Mouse (Mus musculus) liver, embryonic 15.5 days (tissue): ENCODE results near the gene Tmem128. TPM values are rescaled to one million over a fixed set of nuclear protein-coding genes. Genes with fewer than 3 reads are reported as not detected.

ENCODE experiments used
- ATAC-seq: fragments of 200-750 bp; cut with Nextera tagmentation; 2 replicates; pipeline ENCODE4 v1.8.0; 2017; ENCODE audit warnings: moderate number of reproducible peaks, mild to moderate bottlenecking, moderate library complexity; ENCODE audit not compliant: insufficient read depth
- H3K27ac ChIP-seq: fragments of 300-500 bp; sonication (generic); replicated peaks from 2 replicates; pipeline ENCODE4 v1.5.1; 2015; ENCODE audit warnings: mild to moderate bottlenecking, inconsistent platforms
- H3K27me3 ChIP-seq: fragments of 300-500 bp; sonication (generic); 2 replicates; pipeline ENCODE4 v1.6.1; 2015; ENCODE audit warnings: mild to moderate bottlenecking, inconsistent platforms
- H3K36me3 ChIP-seq: fragments of 300-500 bp; sonication (generic); replicated peaks from 2 replicates; pipeline ENCODE4 v1.6.1; 2015; ENCODE audit warnings: moderate library complexity, mild to moderate bottlenecking, inconsistent platforms
- H3K4me1 ChIP-seq: fragments of 300-500 bp; sonication (generic); replicated peaks from 2 replicates; pipeline ENCODE4 v1.6.1; 2015; ENCODE audit warnings: inconsistent platforms
- H3K4me2 ChIP-seq: fragments of 300-500 bp; sonication (generic); 2 replicates; pipeline ENCODE4 v1.6.1; 2015; ENCODE audit warnings: moderate library complexity, mild to moderate bottlenecking, inconsistent platforms
- H3K4me3 ChIP-seq: fragments of 300-500 bp; sonication (generic); replicated peaks from 2 replicates; pipeline ENCODE4 v1.5.1; 2015; ENCODE audit warnings: mild to moderate bottlenecking, inconsistent platforms
- H3K9ac ChIP-seq: fragments of 300-500 bp; sonication (generic); 2 replicates; pipeline ENCODE4 v1.6.1; 2015; ENCODE audit warnings: moderate library complexity, mild to moderate bottlenecking, inconsistent platforms
- H3K9me3 ChIP-seq: fragments of 300-500 bp; sonication (generic); replicated peaks from 2 replicates; pipeline ENCODE4 v1.6.1; 2016; ENCODE audit warnings: inconsistent platforms
- WGBS: fragments of 180-500 bp; shearing (Covaris S2); methylation state at CpG from one replicate; pipeline ENCODE4 v1.1.7; 2015; ENCODE audit warnings: mixed read lengths; ENCODE audit not compliant: insufficient replicate concordance; 5-methylcytosine and 5-hydroxymethylcytosine counted together
- polyA plus RNA-seq: library from polyadenylated mRNA; unstranded; fragments of >200 nt; fragmentation: Nextera tagmentation; extraction: Ambion mirVana; gene quantifications from 2 replicates; pipeline ENCODE4 v1.2.1, GENCODE M21; 2015

The Tmem128 gene
- polyA plus RNA-seq, 1 experiment from 2014 or later, result 39.8 TPM

DNA sequence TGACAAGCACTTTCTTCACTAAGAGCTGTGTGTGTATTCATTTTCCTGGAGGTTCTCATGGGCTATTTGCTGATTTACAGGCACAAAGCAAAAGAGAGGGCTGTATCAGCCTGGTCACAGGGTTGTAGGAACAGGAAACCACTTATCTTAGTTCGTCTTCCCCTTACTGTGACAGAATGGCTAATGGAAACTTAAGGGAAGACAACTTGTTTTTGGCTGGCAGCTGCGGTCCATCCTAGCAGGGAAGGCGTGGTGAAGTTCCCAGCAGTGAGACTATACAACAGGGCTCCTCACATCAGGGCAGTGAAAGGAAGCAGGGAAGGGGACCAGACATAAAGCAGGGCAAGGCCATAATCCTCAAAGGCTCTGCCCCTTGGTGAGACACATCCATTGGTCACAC lies 4.3 kb upstream of the Tmem128 start:
- 6% methylated on average over 3 of the region's 3 CpGs for WGBS
- 0 out of 2 replicates have a peak, but pooled peaks cover 7% of the 10 kb centered on the region for H3K4me1 ChIP-seq
- H3K27me3 ChIP-seq, result no peaks in the 10 kb centered on the region
- ATAC-seq, result 0 out of 2 replicates have a peak, but pooled peaks have one; percentile 28
- no peaks in the 10 kb centered on the region for H3K36me3 ChIP-seq
- H3K4me3 ChIP-seq, result no peak overlapping the region
- H3K27ac ChIP-seq, result no peak overlapping the region
- H3K4me2 ChIP-seq, result no peak overlapping the region
- H3K9ac ChIP-seq, result no peak overlapping the region
- H3K9me3 ChIP-seq, result no peaks in the 10 kb centered on the region

DNA sequence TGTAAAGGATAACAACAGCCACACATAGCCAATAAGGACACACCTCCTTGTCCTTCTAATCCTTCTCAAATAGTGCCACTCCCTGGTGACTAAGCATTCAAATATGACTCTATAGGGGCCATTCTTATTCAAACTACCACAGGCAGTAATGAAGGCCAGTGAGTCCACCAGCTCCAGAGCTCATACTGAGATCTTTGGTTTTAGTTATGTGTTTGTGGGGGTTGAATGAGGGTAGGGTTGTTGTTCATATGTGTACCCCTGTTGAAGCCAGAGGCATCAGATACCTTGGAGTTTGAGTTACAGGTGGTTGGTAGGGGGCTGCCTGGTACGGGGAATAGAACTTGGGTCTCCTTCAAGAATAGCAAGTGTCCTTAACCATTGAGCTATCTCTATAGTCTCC lies 3.4 kb upstream of the Tmem128 start:
- no peak overlapping the region for H3K4me3 ChIP-seq
- H3K27ac ChIP-seq, result no peak overlapping the region
- no peaks in the 10 kb centered on the region for H3K36me3 ChIP-seq
- no peak for ATAC-seq
- H3K9me3 ChIP-seq, result no peaks in the 10 kb centered on the region
- H3K4me2 ChIP-seq, result no peak overlapping the region
- no peak overlapping the region for H3K9ac ChIP-seq
- no peaks in the 10 kb centered on the region for H3K27me3 ChIP-seq
- peaks cover 12% of the 10 kb centered on the region for H3K4me1 ChIP-seq
- 55% methylated on average over 1 of the region's 1 CpGs for WGBS

DNA sequence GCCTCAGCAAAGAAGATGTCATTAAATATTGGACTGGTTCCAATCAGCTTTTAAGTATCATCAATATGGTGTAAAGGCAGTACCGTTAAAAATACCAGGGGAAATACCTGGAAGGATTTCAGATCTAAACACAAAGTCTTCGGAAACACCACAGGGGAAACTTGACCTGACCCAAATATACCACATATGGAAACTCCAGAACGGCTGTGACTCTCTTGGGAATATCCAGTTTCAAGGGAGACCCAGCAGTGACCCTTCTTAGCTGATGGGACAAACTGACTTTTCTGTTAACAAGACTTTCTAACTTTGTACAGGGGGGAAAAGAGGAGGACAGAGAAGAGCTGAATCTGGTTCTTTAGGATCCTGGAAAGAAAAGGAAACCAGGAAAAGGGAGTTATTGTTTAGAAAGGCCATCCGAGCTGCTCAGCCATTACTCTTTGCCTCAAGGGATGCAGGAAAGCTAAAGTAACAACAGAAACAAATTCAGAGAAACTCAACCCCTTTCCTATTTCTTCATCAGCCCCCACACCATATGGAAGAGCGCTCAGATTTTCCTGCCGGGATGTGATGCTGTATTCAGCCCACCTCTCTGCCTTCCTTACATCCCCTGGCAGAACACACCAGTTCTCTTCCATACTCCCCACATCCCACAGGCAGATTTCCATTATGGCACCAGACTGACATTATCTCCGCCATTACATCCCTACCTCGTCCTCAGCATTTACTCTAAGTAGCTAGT lies 1.8 kb upstream of the Tmem128 start:
- no peak for ATAC-seq
- Histone ChIP-seq H3K36me3 (peaks cover 10% of the 10 kb centered on the region), H3K9me3 (no peaks in the 10 kb centered on the region), H3K4me3 (no peak overlapping the region), H3K27me3 (no peaks in the 10 kb centered on the region), H3K9ac (no peak overlapping the region), H3K4me2 (no peak overlapping the region), H3K4me1 (peaks cover 12% of the 10 kb centered on the region), H3K27ac (no peak overlapping the region)
- 78% methylated on average over 8 of the region's 8 CpGs for WGBS

DNA sequence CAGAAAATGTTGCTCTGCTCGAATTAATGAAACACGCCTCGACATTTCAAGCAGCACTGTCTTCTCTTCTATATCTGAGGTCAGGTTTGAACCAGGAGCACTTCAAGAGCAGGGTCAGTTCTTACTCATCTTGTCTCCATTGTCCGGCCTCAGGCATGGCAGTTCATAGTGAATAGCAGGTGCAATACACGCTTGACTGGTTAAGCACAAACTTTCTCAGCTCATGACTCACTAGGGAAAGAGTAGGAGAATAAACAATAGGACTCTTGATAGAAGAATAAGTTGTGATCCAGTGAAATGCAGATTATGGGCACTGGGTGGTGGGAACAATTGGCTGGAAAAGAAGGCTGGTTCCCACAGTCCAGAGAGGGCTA lies 1.2 kb upstream of the Tmem128 start:
- Histone ChIP-seq H3K27me3 (no peaks in the 10 kb centered on the region), H3K9me3 (no peaks in the 10 kb centered on the region), H3K36me3 (peaks cover 16% of the 10 kb centered on the region), H3K9ac (no peak overlapping the region), H3K4me1 (peaks cover 12% of the 10 kb centered on the region), H3K27ac (no peak overlapping the region), H3K4me2 (no peak overlapping the region), H3K4me3 (no peak overlapping the region)
- WGBS, result 79% methylated on average over 5 of the region's 5 CpGs
- ATAC-seq, result no peak

DNA sequence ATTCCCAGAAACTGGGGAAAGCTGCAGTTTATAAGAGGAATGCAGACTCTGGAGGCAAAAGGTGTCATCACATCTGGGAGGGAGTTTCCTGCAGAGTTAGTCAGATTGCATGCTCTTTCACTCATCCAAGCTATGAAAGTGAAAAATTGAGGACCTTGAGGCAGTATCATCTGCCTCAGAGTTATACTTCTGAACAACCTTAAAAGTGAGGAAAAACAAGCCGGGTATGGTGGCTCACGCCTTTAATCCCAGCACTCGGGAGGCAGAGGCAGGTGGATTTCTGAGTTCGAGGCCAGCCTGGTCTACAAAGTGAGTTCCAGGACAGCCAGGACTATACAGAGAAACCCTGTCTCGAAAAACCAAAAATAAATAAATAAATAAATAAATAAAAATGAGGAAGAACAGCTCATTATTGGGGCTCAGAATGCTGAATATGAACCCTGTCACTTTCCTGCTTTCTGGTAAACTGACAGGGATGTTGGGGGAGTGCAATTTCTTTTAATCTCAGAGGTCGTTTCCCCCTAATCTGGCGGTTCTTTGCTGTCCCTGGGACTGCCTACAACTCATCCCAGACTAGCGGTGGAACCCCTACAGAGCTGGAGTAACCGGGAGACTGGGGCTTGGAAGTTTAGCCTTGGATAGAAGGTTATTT lies 404 bp upstream of the Tmem128 start:
- WGBS, result 32% methylated on average over 9 of the region's 9 CpGs
- no peak for ATAC-seq

DNA sequence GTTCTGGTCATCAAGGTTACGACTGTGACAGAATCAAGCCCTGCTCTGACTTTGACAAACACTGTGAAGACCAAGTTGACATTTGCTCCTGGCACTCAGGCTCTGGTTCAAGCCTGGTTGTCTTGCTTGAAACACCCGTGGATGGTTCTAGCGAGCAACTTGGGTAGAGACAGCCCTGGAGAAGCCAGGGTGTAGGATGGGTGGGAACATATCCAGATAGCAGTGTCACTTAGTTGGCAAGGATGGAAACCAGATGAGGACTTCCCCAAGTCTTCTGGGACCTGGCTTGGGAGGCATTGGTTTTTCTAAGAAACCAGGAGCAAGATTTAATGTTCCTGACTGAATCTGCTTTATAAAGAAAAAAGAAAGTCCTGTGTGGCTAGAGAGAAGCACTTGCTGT lies 11.0 kb downstream of the Tmem128 start:
- Histone ChIP-seq H3K4me2 (no peak overlapping the region), H3K36me3 (peaks cover 45% of the 10 kb centered on the region), H3K4me1 (no peaks in the 10 kb centered on the region), H3K9ac (no peak overlapping the region), H3K27me3 (peaks cover 26% of the 10 kb centered on the region), H3K4me3 (no peak overlapping the region), H3K27ac (no peak overlapping the region), H3K9me3 (no peaks in the 10 kb centered on the region)
- no peak for ATAC-seq
- WGBS, result 67% methylated on average over 3 of the region's 3 CpGs

More for the DNA sequence above, 404 bp upstream of the Tmem128 start:
- Histone ChIP-seq H3K4me2 (peak overlapping the region; percentile 77), H3K36me3 (peaks cover 24% of the 10 kb centered on the region), H3K4me1 (peaks cover 12% of the 10 kb centered on the region), H3K27ac (peak overlapping the region; percentile 77), H3K27me3 (no peaks in the 10 kb centered on the region), H3K9ac (peak overlapping the region; percentile 70), H3K9me3 (no peaks in the 10 kb centered on the region), H3K4me3 (peak overlapping the region; percentile 73)

DNA sequence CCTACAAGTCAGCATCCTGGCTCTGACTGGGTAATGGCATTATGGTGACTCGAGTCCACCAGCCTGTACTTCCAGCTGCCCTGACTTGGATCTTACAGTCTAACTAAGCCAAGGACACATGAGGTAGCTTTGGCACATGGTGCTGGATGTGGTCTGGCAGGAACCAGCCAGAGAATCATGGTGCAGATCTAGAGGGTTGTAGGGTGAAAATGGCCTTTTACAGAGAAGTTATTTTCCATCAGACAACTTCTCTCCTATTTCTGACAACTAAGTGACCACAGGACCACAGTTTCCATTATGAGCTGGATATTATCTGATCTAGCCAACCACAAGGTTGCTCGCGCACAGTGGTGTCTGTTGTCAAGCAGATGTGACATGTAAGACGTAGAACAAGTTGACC lies 13.8 kb downstream of the Tmem128 start:
- WGBS, result 32% methylated on average over 4 of the region's 4 CpGs
- Histone ChIP-seq H3K9me3 (no peaks in the 10 kb centered on the region), H3K4me2 (no peak overlapping the region), H3K4me3 (no peak overlapping the region), H3K36me3 (peaks cover 23% of the 10 kb centered on the region), H3K27ac (no peak overlapping the region), H3K9ac (no peak overlapping the region), H3K27me3 (peaks cover 55% of the 10 kb centered on the region), H3K4me1 (no peaks in the 10 kb centered on the region)
- ATAC-seq, result no peak

DNA sequence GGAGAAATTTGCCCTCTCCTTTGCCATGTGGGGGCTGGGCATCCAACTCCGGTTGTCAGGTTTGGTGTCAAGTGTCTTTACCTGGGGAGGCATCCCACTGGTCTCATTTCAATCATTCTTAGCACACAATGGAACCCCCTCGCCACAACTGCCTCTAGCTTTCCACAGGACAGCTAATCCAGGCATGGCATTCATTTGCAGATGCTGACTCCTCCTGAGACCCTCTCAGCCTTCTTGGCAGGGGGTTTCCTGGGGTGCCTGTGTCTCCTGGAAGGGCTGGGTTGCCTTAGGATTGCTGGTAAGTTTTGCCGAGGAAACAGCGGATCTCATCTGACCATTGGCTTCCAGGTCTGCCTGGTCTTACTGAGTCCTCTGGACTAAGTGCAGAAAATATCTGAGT lies 15.8 kb downstream of the Tmem128 start, which contains the start of gene Otop1:
TSS of gene Otop1 (plus strand) at position 202 of the 400 bp plus-strand sequence.
- no peaks in the 10 kb centered on the region for H3K4me1 ChIP-seq
- no peak within 1 kb of the TSS for H3K4me2 ChIP-seq
- no peak within 1 kb of the TSS for H3K9ac ChIP-seq
- H3K27me3 ChIP-seq, result peaks cover 68% of the 10 kb centered on the region
- H3K4me3 ChIP-seq, result no peak within 1 kb of the TSS
- no peak within 1 kb of the TSS for H3K27ac ChIP-seq
- no peaks in the 10 kb centered on the region for H3K9me3 ChIP-seq
- 13% methylated on average over 4 of the region's 4 CpGs for WGBS
- ATAC-seq, result no peak
- H3K36me3 ChIP-seq, result peaks cover 11% of the 10 kb centered on the region

DNA sequence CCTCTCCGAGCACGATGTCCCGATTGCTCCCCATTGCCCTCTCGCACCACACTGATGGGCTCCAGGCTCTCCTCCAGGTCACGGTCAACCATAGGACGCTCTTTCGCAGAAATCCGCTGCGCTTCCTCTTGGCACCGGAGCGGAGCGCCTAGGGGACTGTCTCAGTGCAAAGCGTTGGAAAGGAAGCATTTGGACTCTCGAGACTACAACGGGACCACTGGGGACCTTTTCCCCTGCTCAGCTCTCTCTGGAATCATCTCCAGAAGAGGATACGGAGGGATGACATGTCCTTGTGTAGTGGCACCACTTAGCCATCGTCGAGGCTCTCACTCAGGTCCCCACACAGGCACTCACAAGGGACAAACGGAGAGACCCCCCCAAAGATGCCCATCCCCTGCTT lies 16.5 kb downstream of the Tmem128 start:
- Histone ChIP-seq H3K27ac (no peak overlapping the region), H3K36me3 (peaks cover 4% of the 10 kb centered on the region), H3K9ac (no peak overlapping the region), H3K9me3 (no peaks in the 10 kb centered on the region), H3K4me2 (no peak overlapping the region), H3K4me3 (no peak overlapping the region), H3K4me1 (no peaks in the 10 kb centered on the region), H3K27me3 (peaks cover 70% of the 10 kb centered on the region)
- 3% methylated on average over 19 of the region's 19 CpGs for WGBS
- no peak for ATAC-seq

DNA sequence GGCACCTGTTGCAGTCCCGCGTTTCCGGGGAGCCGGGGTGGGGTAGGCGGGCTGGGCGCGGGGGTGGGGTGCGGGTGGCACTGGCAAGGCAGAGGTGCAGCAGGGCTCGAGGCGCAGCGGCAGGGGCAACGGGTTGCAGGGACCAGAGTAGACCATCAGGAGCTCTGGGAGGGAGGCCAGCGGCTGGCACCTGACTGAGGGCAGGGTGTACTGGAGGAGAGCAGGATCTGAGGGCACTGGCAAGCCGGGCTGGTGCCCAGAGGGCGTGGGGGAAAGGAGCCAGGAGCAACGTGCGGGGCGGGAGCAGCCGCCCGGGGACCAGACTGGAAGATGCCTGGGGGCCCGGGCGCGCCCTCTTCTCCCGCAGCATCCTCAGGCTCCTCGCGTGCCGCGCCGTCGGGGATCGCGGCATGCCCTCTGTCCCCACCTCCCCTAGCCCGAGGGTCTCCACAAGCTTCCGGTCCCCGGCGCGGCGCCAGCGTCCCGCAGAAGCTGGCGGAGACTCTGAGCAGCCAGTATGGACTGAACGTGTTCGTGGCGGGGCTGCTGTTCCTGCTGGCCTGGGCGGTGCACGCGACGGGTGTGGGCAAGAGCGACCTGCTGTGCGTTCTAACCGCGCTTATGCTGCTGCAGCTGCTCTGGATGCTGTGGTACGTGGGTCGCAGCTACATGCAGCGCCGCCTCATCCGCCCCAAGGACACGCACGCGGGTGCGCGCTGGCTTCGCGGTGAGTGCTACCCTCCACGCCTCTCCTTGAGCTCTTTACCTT lies 17.3 kb downstream of the Tmem128 start:
- ATAC-seq, result no peak
- H3K36me3 ChIP-seq, result no peaks in the 10 kb centered on the region
- H3K4me2 ChIP-seq, result no peak overlapping the region
- WGBS, result 2% methylated on average over 59 of the region's 65 CpGs
- no peaks in the 10 kb centered on the region for H3K4me1 ChIP-seq
- no peaks in the 10 kb centered on the region for H3K9me3 ChIP-seq
- no peak overlapping the region for H3K9ac ChIP-seq
- no peak overlapping the region for H3K4me3 ChIP-seq
- no peak overlapping the region for H3K27ac ChIP-seq
- peaks cover 70% of the 10 kb centered on the region for H3K27me3 ChIP-seq

DNA sequence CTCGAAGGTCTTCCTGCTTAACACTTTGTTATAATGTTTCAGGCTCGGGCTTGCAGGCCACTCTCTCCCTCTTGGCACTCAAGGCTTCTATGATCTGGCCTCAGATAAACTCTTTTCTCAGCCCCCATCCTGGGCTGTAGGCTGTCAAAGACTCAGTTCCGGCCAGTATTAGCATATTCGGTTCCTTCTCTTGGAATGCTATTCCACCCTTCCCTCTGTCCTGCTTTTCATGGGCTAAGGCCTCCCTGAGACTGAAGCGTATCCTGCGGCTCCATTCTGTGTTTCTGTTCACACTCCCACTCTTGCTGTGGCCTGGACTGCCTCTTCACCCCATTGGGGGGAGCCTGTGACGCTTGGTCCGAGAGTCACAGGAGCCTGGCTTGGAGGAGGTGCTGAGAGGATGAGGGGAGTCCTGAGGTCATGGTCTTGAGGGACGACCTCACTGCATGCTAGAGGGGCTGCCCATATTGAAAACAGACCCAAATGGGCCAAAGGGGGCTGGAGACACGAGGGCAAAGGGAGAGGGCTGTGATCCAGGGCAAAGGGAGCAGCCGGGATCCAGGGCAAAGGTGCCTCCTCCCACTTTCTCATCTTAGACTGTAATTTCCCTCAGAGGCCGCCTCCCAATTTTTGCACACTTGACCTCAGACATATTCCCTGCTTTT lies 18.1 kb downstream of the Tmem128 start:
- peaks cover 70% of the 10 kb centered on the region for H3K27me3 ChIP-seq

More for the DNA sequence above, 18.1 kb downstream of the Tmem128 start:
- 19% methylated on average over 12 of the region's 12 CpGs for WGBS
- Histone ChIP-seq H3K27ac (no peak overlapping the region), H3K4me3 (no peak overlapping the region), H3K4me1 (no peaks in the 10 kb centered on the region), H3K9me3 (no peaks in the 10 kb centered on the region), H3K36me3 (no peaks in the 10 kb centered on the region), H3K9ac (no peak overlapping the region), H3K4me2 (no peak overlapping the region)
- no peak for ATAC-seq
